Mouse (Mus musculus) thymus, adult 2 months (tissue): ENCODE measurements around the gene Cstb. TPM values are rescaled to one million over a fixed set of nuclear protein-coding genes. Genes with fewer than 3 reads are reported as not detected.
A peak's percentile ranks its signal among the peaks of the same experiment; 100 is the strongest.

ENCODE experiments used
- DNase-seq: peaks from one replicate; pipeline ENCODE4 v3.0.0; 2021
- H3K27ac ChIP-seq: fragments of 200-500 bp; 2 replicates; pipeline ENCODE4 v1.5.1; 2012; ENCODE audit warnings: low read length, control low read depth; ENCODE audit not compliant: control insufficient read depth, insufficient read depth
- H3K27me3 ChIP-seq: fragments of 200-500 bp; 2 replicates; pipeline ENCODE4 v1.6.1; 2012; ENCODE audit warnings: mild to moderate bottlenecking, low read length, moderate library complexity, mixed read lengths; ENCODE audit not compliant: control insufficient read depth, insufficient read depth
- H3K36me3 ChIP-seq: fragments of 200-500 bp; 2 replicates; pipeline ENCODE4 v1.6.1; 2012; ENCODE audit warnings: mild to moderate bottlenecking, low read length, moderate library complexity; ENCODE audit not compliant: control insufficient read depth, insufficient read depth
- H3K4me1 ChIP-seq: fragments of 200-500 bp; replicated peaks from 2 replicates; pipeline ENCODE4 v1.6.1; 2012; ENCODE audit warnings: low read length; ENCODE audit not compliant: control insufficient read depth, insufficient read depth
- H3K4me3 ChIP-seq: fragments of 200-500 bp; 2 replicates; pipeline ENCODE4 v1.5.1; 2012; ENCODE audit warnings: mild to moderate bottlenecking, low read length, control low read depth, moderate library complexity; ENCODE audit not compliant: control insufficient read depth, insufficient read depth
- CTCF ChIP-seq: fragments of 200-500 bp; IDR thresholded peaks from 2 replicates; pipeline ENCODE4 v1.5.1; 2012; ENCODE audit warnings: mild to moderate bottlenecking, control low read depth, low read length, moderate library complexity, borderline replicate concordance; ENCODE audit not compliant: control insufficient read depth, poor library complexity, insufficient read depth; ENCODE audit errors: extremely low read depth
- POLR2A ChIP-seq: fragments of 200-500 bp; IDR thresholded peaks from 2 replicates; pipeline ENCODE4 v1.6.1; 2012; ENCODE audit warnings: mild to moderate bottlenecking, low read length, control low read depth, moderate library complexity; ENCODE audit not compliant: control insufficient read depth, poor library complexity, insufficient read depth; ENCODE audit errors: extremely low read depth
- WGBS: fragments of 180-500 bp; shearing (Covaris S2); methylation state at CpG from one replicate; pipeline ENCODE4 v1.1.7; 2018; 5-methylcytosine and 5-hydroxymethylcytosine counted together
- polyA plus RNA-seq: library from polyadenylated mRNA; depleted of rRNA; stranded (reverse); fragments of >200 nt; gene quantifications from 2 replicates; pipeline ENCODE4 v1.2.3, GENCODE M21; 2012

Cstb gene
- polyA plus RNA-seq, 1 experiment: 247 TPM

- H3K27me3 ChIP-seq: no peaks in the 10 kb centered on the region
- WGBS: 96% methylated on average over 13 of the region's 13 CpGs
- H3K4me1 ChIP-seq: peaks cover 30% of the 10 kb centered on the region
- H3K36me3 ChIP-seq: no peaks in the 10 kb centered on the region
- no peak overlapping the region for H3K4me3 ChIP-seq
- no peak for DNase-seq
- TF ChIP-seq POLR2A (no peak), CTCF (no peak)
- no peak overlapping the region for H3K27ac ChIP-seq
Observed at GRCm38 (mm10) chr10:78456696-78457095, 31.2 kb downstream of the Cstb start.

- Histone ChIP-seq H3K27me3 (no peaks in the 10 kb centered on the region), H3K4me3 (peak overlapping the region; percentile 22), H3K4me1 (peaks cover 30% of the 10 kb centered on the region), H3K27ac (peak overlapping the region; percentile 33; the same call in 1 of the 2 replicates), H3K36me3 (no peaks in the 10 kb centered on the region)
- DNase-seq: peak; percentile 82
- WGBS: 13% methylated on average over 10 of the region's 10 CpGs
- TF ChIP-seq POLR2A: 0 out of 2 replicates have a peak, but pooled peaks have one; percentile 19
- TF ChIP-seq CTCF: no peak
Observed at GRCm38 (mm10) chr10:78457495-78458347, 32.3 kb downstream of the Cstb start.

GRCm38 (mm10) chr10:78458348-78459111 is 33.1 kb downstream of the Cstb start:
- Histone ChIP-seq H3K4me3 (no peak overlapping the region), H3K27ac (peak overlapping the region; percentile 10; the same call in 1 of the 2 replicates), H3K4me1 (peaks cover 33% of the 10 kb centered on the region), H3K27me3 (no peaks in the 10 kb centered on the region), H3K36me3 (no peaks in the 10 kb centered on the region)
- no peak for DNase-seq
- TF ChIP-seq CTCF (no peak), POLR2A (no peak)
- WGBS: 75% methylated on average over 5 of the region's 5 CpGs

- H3K27ac ChIP-seq: no peak overlapping the region
- peaks cover 46% of the 10 kb centered on the region for H3K4me1 ChIP-seq
- no peak for DNase-seq
- H3K36me3 ChIP-seq: no peaks in the 10 kb centered on the region
- WGBS: 90% methylated on average over 4 of the region's 5 CpGs
- TF ChIP-seq CTCF: no peak
- TF ChIP-seq POLR2A: no peak
- H3K4me3 ChIP-seq: no peak overlapping the region
- H3K27me3 ChIP-seq: no peaks in the 10 kb centered on the region
Observed at GRCm38 (mm10) chr10:78460463-78460862, 35.0 kb downstream of the Cstb start.

DNA sequence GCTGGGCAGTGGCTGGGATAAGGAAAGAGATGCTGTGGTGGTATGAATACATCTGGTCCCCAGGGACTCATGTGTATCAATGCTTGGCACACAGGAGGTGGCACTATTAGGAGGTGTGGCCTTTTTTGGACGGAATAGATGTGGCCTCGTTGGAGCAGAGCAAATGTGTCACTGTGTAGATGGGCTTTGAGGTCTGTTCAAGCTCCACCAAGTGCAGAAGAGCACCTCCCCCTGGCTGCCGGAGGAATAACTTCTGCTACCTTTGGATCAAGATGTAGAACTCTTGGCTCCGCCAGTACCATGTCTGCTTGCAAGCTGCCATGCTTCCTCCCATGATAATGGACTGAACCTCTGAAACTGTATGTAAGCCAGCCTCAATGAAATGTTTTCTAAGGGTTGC is 36.3 kb downstream of the Cstb start:
- TF ChIP-seq POLR2A (no peak), CTCF (0 out of 2 replicates have a peak, but pooled peaks have one; percentile 18)
- 77% methylated on average over 4 of the region's 4 CpGs for WGBS
- no peaks in the 10 kb centered on the region for H3K36me3 ChIP-seq
- peaks cover 44% of the 10 kb centered on the region for H3K4me1 ChIP-seq
- no peak for DNase-seq
- no peak overlapping the region for H3K4me3 ChIP-seq
- H3K27me3 ChIP-seq: no peaks in the 10 kb centered on the region
- no peak overlapping the region for H3K27ac ChIP-seq

GRCm38 (mm10) chr10:78462945-78463768 is 37.7 kb downstream of the Cstb start:
- no peaks in the 10 kb centered on the region for H3K27me3 ChIP-seq
- H3K27ac ChIP-seq: no peak overlapping the region
- peaks cover 30% of the 10 kb centered on the region for H3K4me1 ChIP-seq
- WGBS: 90% methylated on average over 8 of the region's 8 CpGs
- H3K4me3 ChIP-seq: no peak overlapping the region
- no peaks in the 10 kb centered on the region for H3K36me3 ChIP-seq
- DNase-seq: no peak
- TF ChIP-seq POLR2A: no peak
- no peak for TF ChIP-seq CTCF
